Mouse (Mus musculus) brain, embryonic 14.5 days (tissue): ENCODE results near the gene Csnk2a2.

Source experiments
- CTCF ChIP-seq: fragments of 200-500 bp; IDR thresholded peaks from 2 replicates; pipeline ENCODE4 v1.5.1; 2012; ENCODE audit warnings: inconsistent platforms, mild to moderate bottlenecking, moderate library complexity, borderline replicate concordance; ENCODE audit not compliant: insufficient read depth, insufficient read length; ENCODE audit errors: extremely low read depth
- POLR2A ChIP-seq: fragments of 200-500 bp; IDR thresholded peaks from 2 replicates; pipeline ENCODE4 v1.6.1; 2012; ENCODE audit warnings: mild to moderate bottlenecking, inconsistent platforms, borderline replicate concordance; ENCODE audit not compliant: poor library complexity, insufficient read depth, insufficient read length, severe bottlenecking; ENCODE audit errors: extremely low read depth

DNA sequence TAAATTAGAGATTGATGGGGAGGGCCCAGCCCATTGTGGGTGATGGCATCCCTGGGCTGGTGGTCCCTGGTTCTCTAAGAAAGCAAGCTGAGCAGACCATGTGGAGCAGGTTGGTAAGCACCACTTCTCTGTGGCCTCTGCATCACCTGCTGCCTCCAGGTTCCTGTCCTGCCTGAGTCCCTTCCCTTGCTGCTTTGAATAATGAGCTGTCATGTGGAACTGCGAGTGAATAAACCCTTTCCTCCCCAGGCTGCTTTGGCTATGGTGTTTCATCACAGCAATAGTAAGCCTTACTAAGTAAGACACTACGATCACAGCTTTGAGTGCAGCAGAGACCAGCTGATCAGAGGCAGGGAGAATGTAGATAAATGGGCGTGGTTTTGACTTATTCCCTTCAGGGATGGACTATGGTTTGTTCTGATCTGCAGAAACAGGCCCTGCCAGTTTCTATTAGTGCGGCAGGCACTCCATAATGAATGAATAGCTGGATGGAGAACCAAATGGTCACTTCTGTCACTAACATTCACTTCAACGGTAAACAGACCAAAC, 48.3 kb downstream of the Csnk2a2 start:
- TF ChIP-seq CTCF (no peak), POLR2A (no peak)
